Mouse (Mus musculus) CH12F3 (cell line): ENCODE results near the gene Cd72.
"Not testable (repeated sequence)": the region's sequence is repeated elsewhere in the genome, so short reads cannot be mapped to it uniquely, and the experiment has no call there.

Experiments used
- in situ Hi-C: fragments of 300-500 bp; cut with MboI; formaldehyde crosslinking; loops from 2 replicates; pipeline ENCODE4 v1.14.3; 2020; ENCODE audit warnings: low sequenced_read_pairs

Cd72 gene

GRCm38 (mm10) chr4:43454041-43454836, at the start of gene Cd72:
TSS of gene Cd72 (minus strand) at chr4:43454628.
- in situ Hi-C loops, result no loop called here

- in situ Hi-C loops, result no loop called here
These were observed 49.1 kb upstream of the Cd72 start for GRCm38 (mm10) chr4:43503506-43503905.

GRCm38 (mm10) chr4:43503041-43503440, 48.6 kb upstream of the Cd72 start:
- in situ Hi-C loops, result no loop called here

- in situ Hi-C loops, result no loop called here
These were observed 45.2 kb upstream of the Cd72 start, which contains the start of gene Arhgef39 for GRCm38 (mm10) chr4:43499407-43500333. TSS of gene Arhgef39 (minus strand) at chr4:43499695.

- in situ Hi-C loops, result no loop called here
These were observed 44.6 kb upstream of the Cd72 start for GRCm38 (mm10) chr4:43498983-43499382.

- in situ Hi-C loops, result no loop called here
These were observed 43.5 kb upstream of the Cd72 start for GRCm38 (mm10) chr4:43497946-43498345.

- in situ Hi-C loops, result no loop called here
These were observed 43.0 kb upstream of the Cd72 start for GRCm38 (mm10) chr4:43497405-43497804.

- in situ Hi-C loops, result no loop called here
These were observed 42.2 kb upstream of the Cd72 start for GRCm38 (mm10) chr4:43496587-43496986.

GRCm38 (mm10) chr4:43493846-43494240, 39.4 kb upstream of the Cd72 start:
- in situ Hi-C loops, result no loop called here

- in situ Hi-C loops, result no loop called here
These were observed 38.9 kb upstream of the Cd72 start for GRCm38 (mm10) chr4:43493186-43493845.

- in situ Hi-C loops, result no loop called here
These were observed 38.4 kb upstream of the Cd72 start, which contains the start of gene Ccdc107 for GRCm38 (mm10) chr4:43492821-43493185. TSS of gene Ccdc107 (plus strand) at chr4:43492900.

GRCm38 (mm10) chr4:43492101-43492820, 37.8 kb upstream of the Cd72 start:
- in situ Hi-C loops, result no loop called here

GRCm38 (mm10) chr4:43490801-43491200, 36.4 kb upstream of the Cd72 start:
- in situ Hi-C loops, result no loop called here

GRCm38 (mm10) chr4:43489611-43490010, 35.2 kb upstream of the Cd72 start:
- in situ Hi-C loops, result no loop called here

- in situ Hi-C loops, result not testable (repeated sequence)
These were observed 31.2 kb upstream of the Cd72 start for GRCm38 (mm10) chr4:43485666-43486065.

- in situ Hi-C loops, result loop anchor here (5.0 kb wide), 1 partner anchor 41 kb away; the partner anchor contains the start of gene Tesk1
These were observed 29.2 kb upstream of the Cd72 start, which contains the start of gene Sit1 for GRCm38 (mm10) chr4:43483535-43484091. TSS of gene Sit1 (minus strand) at chr4:43483734.

GRCm38 (mm10) chr4:43482591-43482990, 28.2 kb upstream of the Cd72 start:
- in situ Hi-C loops, result loop anchor here (5.0 kb wide), 1 partner anchor 40 kb away; the partner anchor contains the start of gene Tesk1

- in situ Hi-C loops, result loop anchor here (5.0 kb wide), 1 partner anchor 40 kb away; the partner anchor contains the start of gene Tesk1
These were observed 27.5 kb upstream of the Cd72 start for GRCm38 (mm10) chr4:43481894-43482456.

GRCm38 (mm10) chr4:43480985-43481384, 26.6 kb upstream of the Cd72 start:
- in situ Hi-C loops, result loop anchor here (5.0 kb wide), 1 partner anchor 39 kb away; the partner anchor contains the start of gene Tesk1
